Mouse (Mus musculus): ENCODE results near the gene Slc7a1.

Slc7a1 gene

GRCm38 (mm10) chr5:148392831-148393230 lies 6.9 kb downstream of the Slc7a1 start:
- DNase-seq (ENCODE audit: extremely low spot score), result no peak

- DNase-seq (ENCODE audit: extremely low spot score), result no peak
Measured at GRCm38 (mm10) chr5:148389007-148389970, 10.4 kb downstream of the Slc7a1 start.

GRCm38 (mm10) chr5:148388251-148389006 lies 11.3 kb downstream of the Slc7a1 start:
- no peak for DNase-seq (ENCODE audit: extremely low spot score)

- no peak for DNase-seq (ENCODE audit: extremely low spot score)
Measured at GRCm38 (mm10) chr5:148387820-148388219, 11.9 kb downstream of the Slc7a1 start.

GRCm38 (mm10) chr5:148386471-148386870 lies 13.2 kb downstream of the Slc7a1 start:
- DNase-seq (ENCODE audit: extremely low spot score), result no peak

GRCm38 (mm10) chr5:148384501-148385055 lies 15.1 kb downstream of the Slc7a1 start:
- DNase-seq (ENCODE audit: extremely low spot score), result no peak

GRCm38 (mm10) chr5:148383841-148384500 lies 15.7 kb downstream of the Slc7a1 start:
- no peak for DNase-seq (ENCODE audit: extremely low spot score)

GRCm38 (mm10) chr5:148381083-148381482 lies 18.6 kb downstream of the Slc7a1 start:
- DNase-seq (ENCODE audit: extremely low spot score), result no peak

GRCm38 (mm10) chr5:148380246-148380504 lies 19.5 kb downstream of the Slc7a1 start:
- DNase-seq (ENCODE audit: extremely low spot score), result no peak

- DNase-seq (ENCODE audit: extremely low spot score), result no peak
Measured at GRCm38 (mm10) chr5:148379455-148380245, 20.1 kb downstream of the Slc7a1 start.

- DNase-seq (ENCODE audit: extremely low spot score), result no peak
Measured at GRCm38 (mm10) chr5:148378707-148379106, 21.0 kb downstream of the Slc7a1 start.

GRCm38 (mm10) chr5:148378232-148378508 lies 21.5 kb downstream of the Slc7a1 start:
- no peak for DNase-seq (ENCODE audit: extremely low spot score)

- no peak for DNase-seq (ENCODE audit: extremely low spot score)
Measured at GRCm38 (mm10) chr5:148377439-148378231, 22.1 kb downstream of the Slc7a1 start.

- DNase-seq (ENCODE audit: extremely low spot score), result no peak
Measured at GRCm38 (mm10) chr5:148376358-148376757, 23.3 kb downstream of the Slc7a1 start.

GRCm38 (mm10) chr5:148375480-148375879 lies 24.2 kb downstream of the Slc7a1 start:
- DNase-seq (ENCODE audit: extremely low spot score), result no peak

GRCm38 (mm10) chr5:148373092-148373685 lies 26.5 kb downstream of the Slc7a1 start:
- no peak for DNase-seq (ENCODE audit: extremely low spot score)

- no peak for DNase-seq (ENCODE audit: extremely low spot score)
Measured at GRCm38 (mm10) chr5:148372005-148372917, 27.4 kb downstream of the Slc7a1 start.

GRCm38 (mm10) chr5:148371375-148371774 lies 28.3 kb downstream of the Slc7a1 start:
- DNase-seq (ENCODE audit: extremely low spot score), result no peak

- DNase-seq (ENCODE audit: extremely low spot score), result no peak
Measured at GRCm38 (mm10) chr5:148370624-148371023, 29.1 kb downstream of the Slc7a1 start.

All from embryo, embryonic 9.5 days (tissue).